Mouse (Mus musculus) kidney, postnatal 36 days (tissue): ENCODE measurements at regions not wholly inside any gene's neighbourhood (a gene's known extent, or its start where the extent isn't known, plus 50 kb on each side); places are given as distances from the start of the nearest gene placed in this dataset.
A peak's percentile ranks its signal among the peaks of the same experiment; 100 is the strongest.
"Not testable (repeated sequence)": the region's sequence is repeated elsewhere in the genome, so short reads cannot be mapped to it uniquely, and the experiment has no call there.

Experiments used
- DNase-seq, 2 experiments: peaks; one replicate each; pipeline ENCODE4 v3.0.0; 2021 to 2022; ENCODE audit warnings: mixed read lengths in 2 of 2

DNA sequence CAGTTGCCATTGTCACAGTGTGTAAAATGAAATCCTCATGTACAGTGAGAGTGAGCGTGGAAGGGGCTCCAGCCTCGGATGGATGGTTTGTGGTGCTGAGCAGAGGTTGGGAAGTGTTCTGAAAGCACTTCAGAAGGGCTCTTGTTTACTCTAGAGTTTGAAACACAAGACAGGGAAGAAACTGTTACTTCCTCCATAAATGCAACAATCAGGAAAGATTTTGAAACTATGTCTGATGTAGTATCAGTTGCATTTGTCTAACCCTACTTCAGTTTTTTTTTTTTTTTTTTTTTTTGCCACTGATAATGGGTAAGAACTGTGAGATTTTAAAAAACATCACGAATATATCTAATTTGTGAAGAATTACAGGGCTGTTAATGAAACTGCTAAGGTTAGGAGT, 281.5 kb downstream of the Hace1 start:
- DNase-seq: no peak

DNA sequence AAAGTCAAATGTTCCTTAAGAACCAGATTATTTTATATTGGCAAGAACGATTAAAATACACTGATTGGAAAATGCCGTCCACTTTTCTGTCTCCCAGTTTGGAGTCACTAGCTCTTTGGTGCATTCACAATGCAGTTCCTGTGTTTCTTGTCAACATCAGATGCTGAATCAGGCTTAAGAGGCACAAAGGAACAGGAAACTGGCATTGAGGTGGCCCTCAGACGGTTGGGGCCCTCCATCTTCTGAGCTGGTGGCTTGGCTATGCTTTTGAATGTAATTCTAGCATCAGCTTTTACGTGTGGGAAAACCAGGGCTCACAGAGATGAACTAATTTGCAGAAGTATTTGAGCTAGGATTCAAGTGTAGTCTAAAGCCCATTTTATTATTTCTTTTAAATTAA, 282.3 kb downstream of the Hace1 start:
- DNase-seq: no peak

DNA sequence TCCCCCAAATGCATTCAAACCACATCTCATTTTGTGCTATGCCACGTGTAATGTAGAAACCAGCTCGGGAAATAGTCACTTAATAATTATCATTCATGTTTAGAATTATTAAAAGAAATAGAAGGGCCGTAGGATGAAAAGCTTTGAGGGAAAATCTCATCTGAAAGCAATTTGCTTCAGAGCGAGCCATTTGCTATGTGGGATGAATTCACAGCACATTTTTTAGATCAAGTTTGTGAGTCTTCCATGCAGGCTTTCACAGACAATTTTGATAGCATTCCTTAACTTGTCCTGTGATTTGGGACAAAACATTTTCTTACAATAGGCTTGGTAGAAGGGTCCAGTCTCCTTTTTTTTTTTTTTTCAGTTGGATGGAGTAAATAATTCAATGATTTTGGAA, 283.1 kb downstream of the Hace1 start:
- no peak for DNase-seq

DNA sequence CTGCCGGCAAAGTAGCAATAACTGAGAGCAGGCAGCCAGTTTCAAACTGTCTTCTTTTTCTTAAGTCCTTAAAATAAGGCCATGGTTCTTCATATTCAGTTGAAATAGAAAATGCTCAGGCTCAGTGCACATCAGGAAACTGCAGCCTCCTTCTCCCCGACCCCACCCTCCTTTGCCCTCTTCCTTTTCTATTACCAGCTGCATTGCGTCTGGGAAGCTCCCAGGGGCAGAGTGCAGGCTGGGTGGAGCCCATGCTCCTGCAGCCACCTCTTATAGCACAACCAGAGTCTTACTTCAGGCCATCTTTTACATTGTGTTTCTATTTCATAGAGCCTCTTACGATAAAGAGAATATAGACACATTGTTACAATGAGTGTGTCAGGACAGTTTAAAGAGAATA, 288.2 kb downstream of the Hace1 start:
- DNase-seq: no peak

- DNase-seq: peak in 1 of 2 experiments; percentile 12
These were observed 289.2 kb downstream of the Hace1 start for GRCm38 (mm10) chr10:45866860-45867259.

GRCm38 (mm10) chr10:45871028-45871427, 293.4 kb downstream of the Hace1 start:
- DNase-seq: no peak

GRCm38 (mm10) chr10:45872007-45872890, 294.6 kb downstream of the Hace1 start:
- peak in 1 of 2 experiments; percentile 7 for DNase-seq

- DNase-seq: no peak
These were observed 296.5 kb downstream of the Hace1 start for GRCm38 (mm10) chr10:45873805-45874780.

GRCm38 (mm10) chr10:45875287-45875686, 297.7 kb downstream of the Hace1 start:
- DNase-seq: not testable (repeated sequence)

- no peak for DNase-seq
These were observed 306.1 kb downstream of the Hace1 start for GRCm38 (mm10) chr10:45883745-45884144.

GRCm38 (mm10) chr10:45886636-45887035, 309.0 kb downstream of the Hace1 start:
- DNase-seq: no peak

- DNase-seq: no peak
These were observed 311.2 kb downstream of the Hace1 start for GRCm38 (mm10) chr10:45888835-45889234.

DNA sequence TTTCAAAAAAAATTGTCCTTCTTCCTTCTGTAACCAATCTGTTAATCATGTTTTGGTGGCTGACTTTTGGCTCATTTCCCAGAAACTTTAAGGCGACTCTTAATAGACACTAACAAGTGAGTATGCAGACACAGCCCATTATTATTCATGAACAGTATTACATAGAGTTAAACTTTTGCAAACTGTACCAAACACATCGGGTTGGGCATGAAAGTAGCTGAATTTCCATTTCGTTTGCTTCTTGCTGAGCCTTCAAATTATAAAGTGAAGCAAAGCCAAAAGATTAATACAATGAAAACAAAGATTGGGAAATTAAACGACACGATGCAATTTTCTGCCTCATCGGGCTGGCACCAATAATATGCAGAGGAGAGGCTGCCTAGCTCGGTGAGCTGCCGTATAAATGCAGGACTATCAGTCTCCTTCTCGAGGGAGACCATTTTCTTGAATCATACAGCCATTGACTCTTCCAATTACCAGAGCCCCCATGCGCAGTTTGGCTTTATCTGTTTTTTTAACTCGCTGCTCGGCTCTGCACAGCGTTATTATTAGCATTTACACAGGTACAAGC, 311.8 kb downstream of the Hace1 start:
- peak in 1 of 2 experiments; percentile 21 for DNase-seq

DNA sequence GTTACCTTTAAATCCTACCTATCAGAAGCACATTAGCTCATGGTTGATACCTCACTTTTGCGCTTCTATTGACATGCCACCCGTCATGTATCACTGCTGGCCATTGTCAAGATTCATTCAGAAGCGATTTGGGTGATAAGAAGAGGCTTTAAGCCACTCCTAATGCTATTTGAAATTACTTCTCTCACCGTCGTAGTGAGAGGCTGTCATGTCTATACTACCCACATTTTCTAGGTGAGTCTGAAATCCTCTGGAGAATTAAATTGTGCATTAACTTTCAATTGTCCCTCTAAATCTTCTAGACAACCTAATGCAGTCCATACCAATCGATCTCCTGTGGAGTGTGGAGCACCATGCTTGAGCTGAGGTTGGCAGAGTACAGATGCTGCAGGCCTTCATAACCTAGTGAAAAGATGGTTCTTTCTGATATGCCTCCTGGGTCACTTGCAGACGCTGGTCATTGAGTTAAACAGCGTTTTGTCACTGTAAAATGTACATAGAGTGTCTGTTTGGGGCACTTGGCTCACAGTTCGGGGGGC, 312.5 kb downstream of the Hace1 start:
- DNase-seq: no peak

DNA sequence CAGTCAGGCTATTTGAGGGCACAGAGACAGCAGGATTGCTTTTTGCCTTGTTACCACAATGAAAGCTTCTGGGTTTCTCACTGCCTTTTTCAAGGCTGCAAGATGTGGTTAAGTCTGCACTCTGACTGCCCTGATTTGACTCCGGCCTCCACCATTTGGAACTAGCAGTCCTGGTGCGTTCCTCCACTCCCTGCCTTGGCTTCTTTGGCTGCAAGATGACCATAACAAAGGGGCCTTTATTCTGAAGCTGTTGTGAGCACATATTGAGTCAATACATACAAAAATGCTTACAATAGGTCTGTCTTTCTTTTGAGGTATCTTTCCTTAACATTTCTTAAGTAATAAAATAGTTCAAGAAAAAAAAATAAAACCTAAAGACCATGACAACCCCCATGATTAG, 314.8 kb downstream of the Hace1 start:
- no peak for DNase-seq

- DNase-seq: no peak
These were observed 316.5 kb downstream of the Hace1 start for GRCm38 (mm10) chr10:45893894-45894831.

GRCm38 (mm10) chr10:45916928-45917327, 339.3 kb downstream of the Hace1 start:
- DNase-seq: peak; percentile 2 to 15

- no peak for DNase-seq
These were observed 348.1 kb downstream of the Hace1 start for GRCm38 (mm10) chr10:45925746-45926145.

DNA sequence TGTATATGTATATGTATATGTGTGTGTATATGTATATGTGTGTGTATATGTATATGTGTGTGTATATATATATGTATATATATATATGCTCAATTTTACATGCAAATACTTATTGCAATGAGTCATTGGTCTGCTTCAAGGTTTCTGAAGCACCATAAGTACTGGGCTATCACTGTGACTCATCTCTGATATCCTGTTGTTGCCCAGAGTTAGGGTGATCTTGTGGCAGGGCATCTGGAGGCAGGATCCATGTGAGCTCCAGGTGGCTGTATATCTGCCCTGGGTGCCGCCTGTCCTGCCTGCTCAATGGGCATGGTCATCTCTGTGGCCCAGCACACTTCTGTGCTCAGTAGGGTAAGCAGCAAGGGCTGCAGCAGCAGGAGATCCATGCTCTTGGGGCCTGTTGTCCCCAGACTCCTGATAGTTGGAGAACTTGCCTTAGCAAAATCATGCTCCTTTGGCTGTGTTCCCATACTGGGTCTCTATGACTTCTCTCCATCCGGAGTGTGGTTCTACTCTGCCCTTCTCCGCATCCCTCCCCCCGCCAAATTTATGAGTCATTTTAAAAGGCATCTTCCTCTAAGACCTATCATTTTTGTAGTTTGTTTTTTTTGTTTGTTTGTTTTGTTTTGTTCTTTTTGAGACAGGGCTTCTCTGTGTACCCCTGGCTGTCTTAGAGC, 356.1 kb downstream of the Hace1 start:
- DNase-seq: no peak

- DNase-seq: no peak
These were observed 380.1 kb downstream of the Hace1 start for GRCm38 (mm10) chr10:45957686-45958085.

- peak in 1 of 2 experiments; percentile 5 for DNase-seq
These were observed 394.6 kb downstream of the Hace1 start for GRCm38 (mm10) chr10:45972240-45972639.
